Mouse (Mus musculus): ENCODE results near the gene Ntm.

Ntm gene

GRCm38 (mm10) chr9:29036058-29036457, 926.9 kb downstream of the Ntm start:
- no peak for DNase-seq (ENCODE audit: low spot score)

GRCm38 (mm10) chr9:29026410-29026809, 936.5 kb downstream of the Ntm start:
- DNase-seq (ENCODE audit: low spot score), result no peak

GRCm38 (mm10) chr9:29025603-29026002, 937.3 kb downstream of the Ntm start:
- no peak for DNase-seq (ENCODE audit: low spot score)

- no peak for DNase-seq (ENCODE audit: low spot score)
Measured at GRCm38 (mm10) chr9:29025104-29025503, 937.8 kb downstream of the Ntm start.

GRCm38 (mm10) chr9:29016879-29017278, 946.1 kb downstream of the Ntm start:
- no peak for DNase-seq (ENCODE audit: low spot score)

GRCm38 (mm10) chr9:29013881-29014280, 949.1 kb downstream of the Ntm start:
- no peak for DNase-seq (ENCODE audit: low spot score)

GRCm38 (mm10) chr9:29012541-29012940, 950.4 kb downstream of the Ntm start:
- DNase-seq (ENCODE audit: low spot score), result no peak

GRCm38 (mm10) chr9:29011476-29011875, 951.5 kb downstream of the Ntm start:
- DNase-seq (ENCODE audit: low spot score), result no peak

- DNase-seq (ENCODE audit: low spot score), result peak; percentile 8
Measured at GRCm38 (mm10) chr9:29004534-29004933, 958.4 kb downstream of the Ntm start.

- DNase-seq (ENCODE audit: low spot score), result no peak
Measured at GRCm38 (mm10) chr9:28999951-29000351, 963.0 kb downstream of the Ntm start.

GRCm38 (mm10) chr9:28977275-28977674, 985.7 kb downstream of the Ntm start:
- DNase-seq (ENCODE audit: low spot score), result no peak

GRCm38 (mm10) chr9:28969455-28969854, 993.5 kb downstream of the Ntm start:
- no peak for DNase-seq (ENCODE audit: low spot score)

All from layer of hippocampus, adult 9-10 months (tissue).